Mouse (Mus musculus): ENCODE measurements around the gene Tk1.

- TF ChIP-seq POLR2A (IDR thresholded peaks at IDR 0.05; ENCODE audit: insufficient read length, low read depth): no peak
- no peak for TF ChIP-seq USF1 (IDR thresholded peaks at IDR 0.05; ENCODE audit: low read depth)
- TF ChIP-seq MYOG (IDR thresholded peaks at IDR 0.05; ENCODE audit: control insufficient read depth in 1 of 3, insufficient read depth in 1 of 3, insufficient read length in 2 of 3, low read depth in 2 of 3): no peak
- no peak for TF ChIP-seq E2F4 (IDR thresholded peaks at IDR 0.05; ENCODE audit: insufficient read depth)
Observed at GRCm38 (mm10) chr11:117777111-117777510, 48.8 kb downstream of the Tk1 start.
